Mouse (Mus musculus) frontal cortex, adult (tissue): ENCODE measurements around the gene Sec61a1.

Experiments
- ATAC-seq: cut with Nextera tagmentation; 2 replicates; pipeline ENCODE4 v1.9.2; 2017; ENCODE audit warnings: mild to moderate bottlenecking, moderate library complexity, mixed read lengths; ENCODE audit not compliant: low TSS enrichment

Sec61a1 gene

DNA sequence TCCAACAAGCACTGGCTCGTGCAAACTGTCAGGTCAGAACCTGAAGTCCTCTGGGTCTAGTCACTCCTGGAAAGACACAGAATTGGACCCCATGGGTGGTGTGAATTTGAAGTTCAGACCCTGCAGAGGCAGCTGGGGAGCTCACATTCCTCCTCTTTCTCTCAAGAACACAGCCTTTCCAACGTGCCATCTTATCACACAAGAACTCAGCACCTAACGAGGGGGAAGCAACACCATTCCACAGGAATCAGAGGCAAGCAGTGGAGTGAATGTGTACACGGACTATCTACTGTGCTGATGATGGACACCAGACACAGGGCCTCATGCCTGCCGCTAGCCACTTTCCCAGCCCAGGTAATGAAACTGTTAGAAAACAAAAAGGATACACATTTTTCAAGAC is 2.0 kb downstream of the Sec61a1 start:
- no peak for ATAC-seq

DNA sequence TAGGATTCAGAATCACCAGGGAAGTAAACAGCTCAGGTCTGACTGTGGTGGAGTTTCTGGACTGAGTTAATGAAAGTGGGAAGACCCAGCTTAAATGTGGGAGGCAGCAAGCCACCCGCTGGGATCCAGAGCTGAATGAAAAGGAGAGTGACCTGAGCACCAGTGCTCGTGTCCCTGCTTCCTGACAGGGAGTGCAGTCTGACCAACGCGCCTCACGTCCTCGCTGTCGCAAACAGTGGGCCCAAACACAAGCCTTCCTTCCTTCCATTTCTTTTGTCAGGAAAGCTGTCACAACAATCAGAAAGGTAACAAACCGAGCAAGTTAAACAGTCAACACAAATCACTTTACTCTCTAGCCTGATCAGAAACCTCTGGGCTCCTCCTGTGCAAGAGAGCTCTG is 2.7 kb downstream of the Sec61a1 start:
- ATAC-seq: no peak

- ATAC-seq: no peak
Measured at GRCm38 (mm10) chr6:88514546-88514945, 4.2 kb downstream of the Sec61a1 start.

DNA sequence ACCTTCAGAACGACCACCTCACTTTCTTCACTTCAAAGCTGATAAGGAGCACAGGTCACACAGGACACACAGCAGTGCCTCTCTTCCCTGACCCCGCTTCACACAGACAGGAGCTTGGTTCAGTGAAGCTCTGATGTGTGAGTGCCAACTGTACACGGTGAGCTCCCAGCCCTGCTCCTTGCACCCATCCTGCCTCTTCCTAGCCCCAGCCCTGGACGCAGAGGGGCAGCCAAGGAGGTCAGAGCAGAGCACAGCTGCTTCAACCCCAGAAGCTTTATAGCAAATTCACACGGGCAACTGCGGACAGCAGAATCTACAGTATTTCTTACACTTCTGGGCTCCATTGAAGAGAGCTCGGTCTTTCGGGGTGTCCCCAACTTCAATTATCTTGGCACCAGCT is 4.7 kb downstream of the Sec61a1 start:
- ATAC-seq: no peak

GRCm38 (mm10) chr6:88503044-88503443 is 15.7 kb downstream of the Sec61a1 start:
- no peak for ATAC-seq

DNA sequence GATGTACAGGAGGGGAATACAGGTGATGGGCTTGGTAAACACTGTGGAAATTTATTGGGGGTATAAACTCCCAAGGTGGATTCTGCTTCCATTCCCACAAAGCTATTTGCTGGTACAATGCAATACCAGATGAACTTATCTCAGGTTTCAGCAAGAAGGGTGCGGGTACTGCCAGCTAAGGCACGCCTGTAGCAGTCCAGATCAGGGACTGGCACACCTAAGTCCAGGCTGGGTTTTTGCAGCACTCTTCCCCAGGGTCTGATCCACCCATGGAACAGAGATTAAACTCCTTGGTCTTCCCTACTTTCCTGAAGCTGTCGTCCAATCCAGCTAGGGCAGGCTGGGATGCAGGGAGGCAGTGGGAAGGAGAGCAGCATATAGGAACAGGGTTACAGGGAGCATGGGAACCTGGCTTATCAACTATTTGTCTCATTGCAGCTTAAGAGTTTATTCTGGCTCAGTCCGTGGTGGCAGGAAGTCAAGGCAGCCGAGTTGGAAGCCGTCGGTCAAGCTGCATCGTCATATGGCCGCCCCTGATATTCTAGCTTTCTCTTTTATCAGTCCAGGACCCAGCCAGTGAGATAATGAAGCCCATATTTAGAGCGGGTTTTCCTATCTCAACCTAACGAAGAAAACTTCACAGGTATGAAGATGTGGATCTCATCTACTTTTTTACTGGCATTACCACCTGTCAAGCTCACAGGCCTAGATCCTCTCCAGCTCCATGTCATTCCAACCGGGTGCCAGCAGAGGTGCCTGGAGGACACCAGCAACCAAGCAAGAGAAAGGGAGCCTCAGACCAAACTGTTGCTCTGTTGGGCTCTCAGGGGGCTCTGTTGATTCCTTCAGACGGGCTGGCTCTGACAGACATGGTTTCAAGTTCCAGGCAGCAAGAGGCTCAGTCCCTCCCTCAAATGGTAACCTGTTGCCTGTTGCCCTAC is 16.4 kb downstream of the Sec61a1 start:
- no peak for ATAC-seq

GRCm38 (mm10) chr6:88500405-88500767 is 18.3 kb downstream of the Sec61a1 start:
- ATAC-seq: no peak

GRCm38 (mm10) chr6:88499481-88500404 is 19.0 kb downstream of the Sec61a1 start:
- peak; percentile 31 for ATAC-seq

- ATAC-seq: no peak
Measured at GRCm38 (mm10) chr6:88493712-88494111, 25.0 kb downstream of the Sec61a1 start.

DNA sequence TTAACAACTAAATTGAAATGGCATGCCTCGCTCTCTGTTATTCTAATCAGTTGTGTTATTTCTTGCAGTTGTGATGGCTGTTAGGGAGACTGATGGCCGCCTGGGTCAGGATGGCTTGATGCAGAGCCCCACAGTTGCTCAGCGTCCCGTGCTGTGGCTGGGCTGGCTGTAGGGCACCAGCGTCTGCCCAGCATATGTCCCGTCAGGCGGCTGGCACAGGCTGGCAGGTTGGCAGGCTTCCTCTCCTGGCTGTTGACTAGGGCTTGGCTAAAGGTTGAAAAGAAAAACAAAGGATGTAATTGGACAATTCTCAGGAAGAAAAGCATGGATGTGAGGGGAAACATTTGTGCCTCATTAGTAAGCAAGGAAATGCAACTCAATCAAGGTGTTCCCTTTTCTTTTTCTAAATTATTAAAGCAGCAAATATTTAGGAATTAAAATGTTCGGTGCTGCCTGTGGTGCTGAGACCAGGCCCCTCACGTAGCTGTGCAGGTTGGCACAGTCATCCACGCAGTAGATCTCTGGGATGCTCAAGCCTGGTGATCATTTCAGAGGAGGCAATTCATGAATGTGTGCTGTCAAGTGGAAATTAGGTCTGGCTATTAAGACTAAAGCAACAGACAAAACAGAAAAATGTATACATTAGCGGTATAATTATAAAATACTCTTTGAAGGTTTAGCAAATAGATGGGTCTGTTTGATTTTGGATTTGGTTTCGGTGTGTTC is 27.9 kb downstream of the Sec61a1 start:
- ATAC-seq: no peak

GRCm38 (mm10) chr6:88489834-88490233 is 28.9 kb downstream of the Sec61a1 start:
- no peak for ATAC-seq

DNA sequence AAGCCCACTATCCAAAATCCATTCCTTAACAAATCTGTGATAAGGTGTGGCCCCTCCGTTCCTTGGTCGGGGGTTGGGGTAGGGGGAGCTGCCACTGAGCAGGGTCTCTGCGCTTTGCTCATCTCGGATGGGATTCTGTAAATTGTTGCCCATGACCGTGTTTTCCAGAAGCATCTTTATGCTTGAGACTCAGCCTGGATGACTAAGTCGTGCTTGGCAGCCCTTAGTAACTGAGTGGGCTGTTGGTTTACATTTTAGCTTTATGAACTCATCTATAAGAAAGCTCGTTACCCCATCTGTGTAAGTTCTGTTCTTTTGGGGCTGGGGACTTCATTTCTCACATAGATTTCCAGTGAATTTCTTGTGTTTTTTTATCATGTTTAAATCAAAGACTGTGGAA is 29.7 kb downstream of the Sec61a1 start:
- ATAC-seq: peak; percentile 76

DNA sequence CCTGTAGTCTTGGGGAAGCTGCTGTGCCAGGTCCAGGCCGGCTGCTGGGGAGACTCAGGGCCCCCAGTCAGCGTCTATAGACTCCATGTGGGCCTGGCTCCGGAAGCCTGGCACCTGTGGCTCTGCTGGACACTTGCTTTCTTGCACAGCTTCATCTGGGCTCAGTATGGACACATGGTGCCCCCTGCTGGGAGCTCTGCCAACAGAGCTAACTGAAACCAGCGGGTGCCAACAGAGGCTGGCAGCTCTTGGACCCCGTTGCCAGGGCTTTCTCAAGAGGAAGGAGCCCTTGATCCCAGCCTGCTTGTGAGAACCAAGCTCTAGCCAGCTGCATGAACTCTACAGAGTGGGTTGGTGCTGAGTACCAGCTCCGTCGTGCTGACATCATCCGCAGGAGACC is 31.8 kb downstream of the Sec61a1 start:
- ATAC-seq: 0 out of 2 replicates have a peak, but pooled peaks have one; percentile 12

DNA sequence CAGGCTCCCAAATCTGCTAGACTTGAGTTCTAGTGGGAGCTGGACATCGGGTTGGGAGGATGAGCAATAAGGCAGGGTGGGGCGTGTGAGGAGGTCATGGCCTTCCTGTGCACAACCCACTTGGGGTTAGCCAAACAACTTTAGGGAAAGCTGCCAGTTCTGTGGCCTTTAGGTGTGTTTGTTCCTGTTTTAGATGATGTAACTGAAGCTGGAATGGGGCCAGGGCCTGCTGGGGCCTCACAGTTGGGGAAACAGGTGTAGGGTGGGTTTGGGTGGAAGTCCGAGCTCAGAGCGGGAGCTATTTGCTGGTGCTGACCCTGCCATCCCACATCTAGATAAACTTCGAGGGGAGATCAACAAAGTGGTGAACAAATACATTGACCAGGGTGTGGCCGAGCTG is 33.3 kb downstream of the Sec61a1 start:
- no peak for ATAC-seq

DNA sequence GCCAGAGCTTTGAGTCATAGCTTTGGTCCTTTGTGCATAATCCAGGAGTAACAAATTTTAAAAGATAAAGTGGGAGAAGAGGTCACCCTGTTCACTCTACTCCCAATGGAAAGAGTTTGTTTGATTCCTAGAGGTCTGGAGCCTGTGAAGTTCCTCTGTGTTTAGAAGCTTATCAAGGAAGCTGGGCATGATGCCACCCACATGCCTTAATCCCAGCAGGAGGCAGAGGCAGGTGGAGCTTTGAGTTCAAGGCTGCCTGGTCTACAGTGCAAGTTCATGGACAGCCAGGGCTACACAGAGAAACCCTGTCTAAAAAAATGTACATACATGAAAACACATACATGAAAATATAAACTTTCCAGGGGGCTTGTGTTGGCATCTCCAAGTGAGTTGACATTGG is 34.8 kb downstream of the Sec61a1 start:
- no peak for ATAC-seq

DNA sequence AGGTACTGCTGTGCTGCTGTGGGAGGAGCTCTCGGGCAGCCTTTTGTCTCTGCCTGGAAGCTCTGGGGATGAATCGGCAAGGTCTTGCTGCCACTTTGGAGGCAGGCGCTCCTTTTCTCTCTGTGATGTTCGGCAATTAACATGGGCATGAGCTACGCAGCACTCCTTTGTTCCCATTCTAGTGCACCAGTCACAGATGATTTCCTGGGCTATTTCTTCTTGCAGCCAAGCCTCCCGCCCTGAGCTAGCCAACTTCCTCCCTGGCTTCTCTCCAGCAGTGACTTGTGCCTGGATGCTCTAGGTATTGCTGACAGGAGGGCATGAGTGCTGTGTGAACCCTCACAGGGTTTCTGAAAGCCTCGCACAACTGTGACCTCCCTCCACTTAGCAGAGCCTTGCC is 35.6 kb downstream of the Sec61a1 start:
- ATAC-seq: no peak

DNA sequence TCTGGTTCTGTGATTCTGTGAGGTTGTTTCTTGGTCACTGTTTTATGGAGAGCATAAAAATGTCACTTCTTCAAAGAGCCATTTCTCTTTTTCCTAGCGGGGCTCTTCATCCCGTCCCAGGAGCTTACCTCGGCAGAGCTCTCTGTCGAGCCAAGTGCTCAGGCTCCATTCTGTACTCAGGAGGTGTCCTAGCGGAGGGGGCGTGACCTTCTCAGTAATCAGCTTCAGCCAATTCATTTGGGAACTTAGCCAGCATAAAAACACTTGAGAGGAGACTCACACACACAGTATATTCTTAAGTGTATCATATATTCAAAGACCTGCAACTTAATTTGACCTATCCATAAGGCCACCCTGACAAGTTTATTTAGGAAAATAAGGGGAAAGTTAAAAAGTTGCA is 38.3 kb downstream of the Sec61a1 start:
- no peak for ATAC-seq

DNA sequence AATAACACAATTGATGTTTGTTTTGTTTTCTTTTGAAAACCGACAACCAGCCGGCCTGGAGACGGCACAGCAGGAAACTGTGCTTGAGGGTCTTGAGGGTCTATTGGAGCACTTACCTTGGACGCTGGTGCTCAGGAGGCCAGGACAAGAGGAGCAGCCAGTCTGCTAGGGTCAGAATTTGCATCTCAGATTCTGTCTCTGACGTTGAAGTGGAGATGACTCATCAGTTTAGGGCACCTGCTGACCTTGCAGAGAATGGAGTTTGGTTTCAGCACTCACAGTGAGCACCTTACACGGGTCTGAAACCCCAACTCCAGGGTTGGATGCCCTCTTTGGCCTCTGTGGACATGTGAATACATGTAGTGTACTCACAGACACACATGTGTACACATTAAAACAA is 48.8 kb downstream of the Sec61a1 start:
- no peak for ATAC-seq

DNA sequence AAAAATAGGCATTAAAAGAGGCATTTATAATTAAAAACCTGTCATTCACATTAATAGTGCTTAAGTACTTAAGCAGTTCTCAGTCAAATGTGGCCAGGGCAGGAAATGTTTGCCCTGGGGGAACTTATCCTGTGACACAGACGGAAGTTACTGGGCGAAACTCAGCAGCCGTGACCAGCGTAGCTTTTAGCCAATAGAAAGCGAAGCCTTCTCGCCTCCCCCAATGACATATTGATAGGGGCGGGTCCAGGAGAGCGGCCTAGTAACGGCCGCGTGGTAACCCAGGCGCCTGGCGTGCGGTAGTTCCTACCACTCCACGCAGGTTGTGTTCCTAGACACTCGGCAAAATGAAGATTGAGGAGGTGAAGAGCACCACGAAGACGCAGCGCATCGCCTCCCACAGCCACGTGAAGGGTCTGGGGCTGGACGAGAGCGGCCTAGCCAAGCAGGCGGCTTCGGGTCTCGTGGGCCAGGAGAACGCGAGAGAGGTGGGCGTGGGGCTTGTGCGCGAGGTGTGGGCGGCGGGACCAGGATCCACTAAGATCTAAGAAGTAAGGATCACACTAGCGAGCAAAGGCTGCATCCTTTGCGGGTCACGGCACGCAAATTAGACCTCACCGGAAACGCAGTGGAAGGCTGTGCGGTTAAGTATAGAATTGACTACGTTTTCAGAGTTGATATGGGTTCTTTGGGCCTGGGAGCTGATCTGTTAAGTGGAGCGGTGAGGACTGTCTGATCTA is 53.4 kb downstream of the Sec61a1 start, which contains the start of gene Ruvbl1:
Ruvbl1 (plus strand) TSS at position 229 of the 740 bp plus-strand sequence.
- ATAC-seq: peak; percentile 100

GRCm38 (mm10) chr6:88454545-88454944 is 64.2 kb downstream of the Sec61a1 start:
- ATAC-seq: no peak
